Mouse (Mus musculus) limb, embryonic 14.5 days (tissue): Measurements from ENCODE around the gene Mbnl2. TPM values are rescaled to one million over a fixed set of nuclear protein-coding genes. Genes with fewer than 3 reads are reported as not detected.

ENCODE experiments used
- ATAC-seq: fragments of 200-750 bp; cut with Nextera tagmentation; 2 replicates; pipeline ENCODE4 v1.8.0; 2017; ENCODE audit warnings: low read depth, moderate number of reproducible peaks, moderate TSS enrichment; ENCODE audit not compliant: low FRiP score
- DNase-seq: peaks from one replicate; pipeline ENCODE4 v3.0.0-alpha.2; 2015; ENCODE audit warnings: low spot score
- H3K27ac ChIP-seq: fragments of 300-500 bp; sonication (generic); replicated peaks from 2 replicates; pipeline ENCODE4 v1.5.1; 2014; ENCODE audit warnings: low read depth, mild to moderate bottlenecking, low read length, moderate library complexity, mixed read lengths
- H3K27me3 ChIP-seq: fragments of 300-500 bp; sonication (generic); 2 replicates; pipeline ENCODE4 v1.6.1; 2014; ENCODE audit warnings: low read length, mixed read lengths; ENCODE audit not compliant: control insufficient read depth, insufficient read depth
- H3K36me3 ChIP-seq: fragments of 300-500 bp; sonication (generic); 2 replicates; pipeline ENCODE4 v1.6.1; 2014; ENCODE audit warnings: mild to moderate bottlenecking, low read length, moderate library complexity, mixed read lengths; ENCODE audit not compliant: control insufficient read depth, insufficient read depth
- H3K4me1 ChIP-seq: fragments of 300-500 bp; sonication (generic); 2 replicates; pipeline ENCODE4 v1.6.1; 2014; ENCODE audit warnings: antibody characterized with exemption, low read length, mixed read lengths; ENCODE audit not compliant: control insufficient read depth, insufficient read depth
- H3K4me2 ChIP-seq: fragments of 300-500 bp; sonication (generic); replicated peaks from 2 replicates; pipeline ENCODE4 v1.6.1; 2014; ENCODE audit warnings: low read depth, mild to moderate bottlenecking, low read length, moderate library complexity; ENCODE audit not compliant: severe bottlenecking
- H3K4me3 ChIP-seq: fragments of 300-500 bp; sonication (generic); replicated peaks from 2 replicates; pipeline ENCODE4 v1.5.1; 2014; ENCODE audit warnings: low read length
- H3K9ac ChIP-seq: fragments of 300-500 bp; sonication (generic); 2 replicates; pipeline ENCODE4 v1.6.1; 2014; ENCODE audit warnings: mild to moderate bottlenecking, low read depth, low read length, moderate library complexity; ENCODE audit not compliant: severe bottlenecking
- H3K9me3 ChIP-seq: fragments of 300-500 bp; sonication (generic); 2 replicates; pipeline ENCODE4 v1.6.1; 2016; ENCODE audit warnings: low read length; ENCODE audit not compliant: control insufficient read depth
- POLR2A ChIP-seq: fragments of 200-500 bp; IDR thresholded peaks from 2 replicates; pipeline ENCODE4 v1.8.0; 2012; ENCODE audit warnings: inconsistent platforms, mild to moderate bottlenecking, moderate library complexity, borderline replicate concordance; ENCODE audit not compliant: insufficient read depth, insufficient read length; ENCODE audit errors: extremely low read depth
- WGBS: fragments of 180-500 bp; shearing (Covaris S2); extraction: QIAGEN DNeasy Blood & Tissue Kit; methylation state at CpG from one replicate; pipeline ENCODE4 v1.1.7; 2014; 5-methylcytosine and 5-hydroxymethylcytosine counted together
- polyA plus RNA-seq, 2 experiments: library from polyadenylated mRNA; depleted of rRNA in 1 of 2; stranded (reverse) in 1 of 2; unstranded in 1 of 2; fragments of >200 nt; fragmentation: Nextera tagmentation in 1 of 2; extraction: Ambion mirVana in 1 of 2; gene quantifications; 2 replicates each; pipeline versions ENCODE4 v1.2.1 to v1.2.3; 2012 to 2014

Mbnl2 gene
- polyA plus RNA-seq, 2 experiments, result 109 to 161 TPM

- TF ChIP-seq POLR2A, result peak; percentile 52; the same call in 1 of the 2 replicates
- H3K4me2 ChIP-seq, result peak within 1 kb of the TSS; percentile 74
- ATAC-seq (peak; percentile 88), DNase-seq (peak; percentile 96)
- no peaks in the 10 kb centered on the region for H3K9me3 ChIP-seq
- peak within 1 kb of the TSS; percentile 83 for H3K9ac ChIP-seq
- no peaks in the 10 kb centered on the region for H3K27me3 ChIP-seq
- peaks cover 8% of the 10 kb centered on the region; the same call in 1 of the 2 replicates for H3K4me1 ChIP-seq
- no peaks in the 10 kb centered on the region for H3K36me3 ChIP-seq
- peak within 1 kb of the TSS; percentile 75 for H3K4me3 ChIP-seq
- 0% methylated on average over 55 of the region's 78 CpGs for WGBS
- peak within 1 kb of the TSS; percentile 95 for H3K27ac ChIP-seq
Measured at GRCm38 (mm10) chr14:120477982-120478568, 202.6 kb downstream of the Mbnl2 start, which contains the start of gene Rap2a. Gene Rap2a (plus strand): TSS chr14:120478444.

DNA sequence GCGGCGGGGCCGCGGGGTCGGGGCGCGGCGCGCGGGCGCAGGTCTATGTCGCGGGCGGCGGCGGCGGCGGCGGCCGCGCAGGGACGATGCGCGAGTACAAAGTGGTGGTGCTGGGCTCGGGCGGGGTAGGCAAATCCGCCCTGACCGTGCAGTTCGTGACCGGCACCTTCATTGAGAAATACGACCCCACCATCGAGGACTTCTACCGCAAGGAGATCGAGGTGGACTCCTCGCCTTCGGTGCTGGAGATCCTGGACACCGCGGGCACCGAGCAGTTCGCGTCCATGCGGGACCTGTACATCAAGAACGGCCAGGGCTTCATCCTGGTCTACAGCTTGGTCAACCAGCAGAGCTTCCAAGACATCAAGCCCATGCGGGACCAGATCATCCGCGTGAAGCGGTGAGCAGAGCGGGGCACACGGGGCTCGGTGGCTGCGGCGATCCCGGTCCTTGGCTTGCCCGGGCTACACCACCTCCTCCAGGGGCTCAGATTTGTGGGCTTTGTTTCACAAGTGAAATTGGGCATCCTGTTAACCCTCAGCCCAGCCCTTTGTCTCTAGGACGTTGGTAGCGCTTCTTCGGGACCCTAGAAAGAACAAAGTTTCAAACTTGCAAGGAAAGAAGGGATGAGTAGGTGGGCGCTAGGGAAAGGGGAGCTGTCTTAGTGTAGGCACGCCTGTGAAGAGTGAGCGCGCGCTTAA is 203.3 kb downstream of the Mbnl2 start:
- Histone ChIP-seq H3K4me2 (peak overlapping the region; percentile 74), H3K9ac (peak overlapping the region; percentile 81)
- WGBS, result under 1% methylated on average over 40 of the region's 62 CpGs

GRCm38 (mm10) chr14:120480341-120480900 is 205.0 kb downstream of the Mbnl2 start:
- H3K4me2 ChIP-seq, result 0 out of 2 replicates have a peak overlapping the region, but pooled peaks have one; percentile 6
- no peaks in the 10 kb centered on the region for H3K27me3 ChIP-seq
- ATAC-seq, result no peak
- 82% methylated on average over 8 of the region's 8 CpGs for WGBS
- H3K9me3 ChIP-seq, result no peaks in the 10 kb centered on the region
- peaks cover 8% of the 10 kb centered on the region; the same call in 1 of the 2 replicates for H3K4me1 ChIP-seq
- no peak overlapping the region for H3K9ac ChIP-seq
- TF ChIP-seq POLR2A, result no peak
- no peak overlapping the region for H3K4me3 ChIP-seq
- H3K27ac ChIP-seq, result no peak overlapping the region
- no peaks in the 10 kb centered on the region for H3K36me3 ChIP-seq
- DNase-seq, result no peak

More for the DNA sequence above, 203.3 kb downstream of the Mbnl2 start:
- Histone ChIP-seq H3K27me3 (no peaks in the 10 kb centered on the region), H3K27ac (peak overlapping the region; percentile 95), H3K4me1 (peaks cover 8% of the 10 kb centered on the region; the same call in 1 of the 2 replicates), H3K9me3 (no peaks in the 10 kb centered on the region), H3K36me3 (no peaks in the 10 kb centered on the region), H3K4me3 (peak overlapping the region; percentile 75)
- peak; percentile 35 for DNase-seq
- no peak for TF ChIP-seq POLR2A
- no peak; the same call in 1 of the 2 replicates for ATAC-seq

DNA sequence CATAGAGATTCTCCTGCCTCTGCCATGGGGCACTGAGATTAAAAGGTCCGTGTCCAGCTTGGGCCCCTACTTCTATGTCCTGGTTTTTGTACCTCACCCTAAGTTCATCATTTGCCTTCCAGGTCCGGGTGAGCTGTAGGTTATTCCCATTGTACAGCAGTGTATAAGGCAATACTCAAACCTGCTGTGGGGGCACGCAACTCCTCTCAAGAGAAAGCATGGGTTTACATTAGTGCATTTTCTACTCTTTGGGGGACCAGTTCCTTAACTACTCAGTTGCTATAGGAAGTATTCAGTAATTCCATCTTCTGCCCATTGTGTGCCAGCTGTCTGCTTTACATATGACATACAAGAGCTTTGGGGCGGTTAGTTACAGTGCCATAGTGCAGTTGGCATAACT is 205.5 kb downstream of the Mbnl2 start:
- ATAC-seq, result no peak
- Histone ChIP-seq H3K4me3 (no peak overlapping the region), H3K9ac (no peak overlapping the region), H3K4me1 (peaks cover 8% of the 10 kb centered on the region; the same call in 1 of the 2 replicates), H3K9me3 (no peaks in the 10 kb centered on the region), H3K36me3 (no peaks in the 10 kb centered on the region), H3K27ac (no peak overlapping the region), H3K27me3 (no peaks in the 10 kb centered on the region), H3K4me2 (no peak overlapping the region)
- no peak for DNase-seq
- WGBS, result 96% methylated on average over 4 of the region's 4 CpGs
- TF ChIP-seq POLR2A, result no peak

Other genes starting within 250 kb of the Mbnl2 start
- 0.08 TPM in 2 replicates for gene Oxgr1, start 233.2 kb upstream of the Mbnl2 start, polyA plus RNA-seq (2012; rRNA removed)
- 0.08 and 0.23 TPM in 2 replicates for gene Oxgr1, start 233.2 kb upstream of the Mbnl2 start, polyA plus RNA-seq (2014; fragmentation: Nextera tagmentation; extraction: Ambion mirVana)
- 20.9 and 21.5 TPM in 2 replicates for gene Rap2a, start 202.8 kb downstream of the Mbnl2 start, polyA plus RNA-seq (2012; rRNA removed)
- 16.4 and 18.9 TPM in 2 replicates for gene Rap2a, start 202.8 kb downstream of the Mbnl2 start, polyA plus RNA-seq (2014; fragmentation: Nextera tagmentation; extraction: Ambion mirVana)